Mouse (Mus musculus) bone marrow macrophage, adult 2 months (primary cell): Measurements from ENCODE around the gene Sema4d.

ENCODE experiments used
- CTCF ChIP-seq: IDR thresholded peaks from 2 replicates; pipeline ENCODE4 v1.5.1; 2012; ENCODE audit warnings: low read depth, mild to moderate bottlenecking, low read length, moderate library complexity
- POLR2A ChIP-seq: IDR thresholded peaks from 2 replicates; pipeline ENCODE4 v1.6.1; 2012; ENCODE audit warnings: mild to moderate bottlenecking, low read depth, low read length, borderline replicate concordance

GRCm38 (mm10) chr13:51643924-51644828 is 149.4 kb downstream of the Sema4d start:
- no peak for TF ChIP-seq CTCF
- TF ChIP-seq POLR2A, result no peak
